8 mouse cellular contexts compared by ENCODE assay signal in the genomic region with DNA sequence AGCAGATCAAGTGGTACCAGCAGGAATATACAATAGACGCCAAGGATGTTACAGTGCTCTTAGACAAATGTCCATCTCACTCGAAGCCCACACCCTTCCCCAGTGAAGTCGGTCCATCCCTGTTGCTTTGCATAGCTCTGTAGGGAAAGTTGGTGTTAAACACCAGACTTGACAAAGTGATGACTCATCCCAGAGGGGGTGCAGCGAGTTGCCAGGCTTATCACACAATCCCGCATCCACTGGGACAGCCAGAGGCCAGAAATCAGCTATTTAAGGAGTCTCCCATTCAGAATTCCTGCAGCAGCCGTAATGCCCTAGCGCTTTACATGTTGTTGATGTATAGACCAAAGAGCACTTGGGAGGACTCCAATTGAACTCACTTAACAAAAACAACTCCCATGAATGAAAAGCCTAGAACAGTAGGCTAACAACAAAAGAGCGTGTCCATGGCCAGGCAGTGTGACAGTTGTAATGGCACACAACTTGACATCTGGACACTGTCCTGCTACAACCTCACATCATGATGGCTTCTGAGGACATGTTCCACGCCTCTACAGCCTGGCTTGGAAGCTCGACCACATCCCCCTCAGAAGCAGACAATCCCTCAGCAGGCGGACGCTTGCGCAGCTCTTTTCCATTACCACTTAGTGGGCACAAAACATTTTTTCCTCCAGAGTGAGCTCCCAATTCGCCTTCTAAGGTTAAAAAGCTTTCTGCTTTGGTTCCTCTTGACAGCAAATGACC. TPM values are rescaled to one million over a fixed set of nuclear protein-coding genes. Genes with fewer than 3 reads are reported as not detected.
DNase-seq lines count a peak whose midpoint lies in the region; ATAC-seq and TF ChIP-seq lines count a peak whose summit lies in the region.

No protein-coding gene starts in this region.

- H3K27me3 ChIP-seq in hindbrain, embryonic 16.5 days (replicated peaks; ENCODE audit: control insufficient read depth, insufficient read depth, low read length) = no peaks in the 10 kb centered on the region
- H3K27me3 ChIP-seq in neural tube, embryonic 14.5 days (ENCODE audit: control insufficient read depth, insufficient read depth, low read length) = no peaks in the 10 kb centered on the region

- H3K9me3 ChIP-seq in hindbrain, embryonic 16.5 days (ENCODE audit: control insufficient read depth, low read length) = no peaks in the 10 kb centered on the region
- H3K9me3 ChIP-seq in neural tube, embryonic 14.5 days (ENCODE audit: control insufficient read depth, low read length) = no peaks in the 10 kb centered on the region

- peak overlapping the region; percentile 26 for H3K4me3 ChIP-seq in lung, adult 2 months (replicated peaks; ENCODE audit: extremely low read depth, low read depth, low read length)
- H3K4me3 ChIP-seq in hindbrain, embryonic 16.5 days (ENCODE audit: low read length) = no peak overlapping the region
- no peak overlapping the region for H3K4me3 ChIP-seq in neural tube, embryonic 14.5 days (ENCODE audit: low read depth, low read length)

- H3K9ac ChIP-seq in hindbrain, embryonic 16.5 days (ENCODE audit: low read depth, low read length) = no peak overlapping the region
- H3K9ac ChIP-seq in neural tube, embryonic 14.5 days (replicated peaks; ENCODE audit: low read depth, low read length) = no peak overlapping the region

- no peak for ATAC-seq in hindbrain, embryonic 16.5 days
- no peak for ATAC-seq in neural tube, embryonic 14.5 days (ENCODE audit: low read depth)

- H3K36me3 ChIP-seq in hindbrain, embryonic 16.5 days (ENCODE audit: control insufficient read depth, insufficient read depth, low read length) = no peaks in the 10 kb centered on the region
- H3K36me3 ChIP-seq in neural tube, embryonic 14.5 days (ENCODE audit: control insufficient read depth, insufficient read depth, low read length) = no peaks in the 10 kb centered on the region

- peaks cover 6% of the 10 kb centered on the region for H3K4me1 ChIP-seq in lung, adult 2 months (ENCODE audit: control insufficient read depth, insufficient read depth, low read length)
- peaks cover 9% of the 10 kb centered on the region for H3K4me1 ChIP-seq in hindbrain, embryonic 16.5 days (ENCODE audit: control insufficient read depth, insufficient read depth, low read depth, low read length)
- peaks cover 27% of the 10 kb centered on the region; the same call in 1 of the 2 replicates for H3K4me1 ChIP-seq in neural tube, embryonic 14.5 days (ENCODE audit: control insufficient read depth, insufficient read depth, low read length)

- no peak for TF ChIP-seq POLR2A in lung, adult 2 months (IDR thresholded peaks at IDR 0.05; ENCODE audit: borderline replicate concordance, extremely low read depth, low read depth, low read length)

- no peak for TF ChIP-seq CTCF in lung, adult 2 months (IDR thresholded peaks at IDR 0.05; ENCODE audit: insufficient read depth, low read length)

- peak; percentile 45 for DNase-seq in adrenal gland, postnatal 10 days
- no peak for DNase-seq in adrenal gland, postnatal 25 days
- no peak for DNase-seq in lung, adult 2 months
- no peak for DNase-seq in lung, postnatal 25 days (ENCODE audit: low spot score)
- DNase-seq in layer of hippocampus, postnatal 14 days (ENCODE audit: low spot score in 2 of 2) = no peak
- DNase-seq in spleen, adult 18-20 months = no peak

- H3K27ac ChIP-seq in hindbrain, embryonic 16.5 days (ENCODE audit: low read depth, low read length) = no peak overlapping the region
- H3K27ac ChIP-seq in neural tube, embryonic 14.5 days (ENCODE audit: low read depth, low read length) = no peak overlapping the region

- 53% methylated on average over 14 of the region's 14 CpGs for WGBS in lung, adult 2 months
- 64% methylated on average over 14 of the region's 14 CpGs for WGBS in hindbrain, embryonic 16.5 days
- 55% methylated on average over 14 of the region's 14 CpGs for WGBS in neural tube, embryonic 14.5 days

- H3K4me2 ChIP-seq in hindbrain, embryonic 16.5 days (ENCODE audit: low read length) = peak overlapping the region; percentile 24; the same call in 1 of the 2 replicates
- peak overlapping the region; percentile 71; the same call in 1 of the 2 replicates for H3K4me2 ChIP-seq in neural tube, embryonic 14.5 days (ENCODE audit: low read depth, low read length)

RNA-seq across cellular contexts. Expression of a gene that starts 2.6 kb away (rescaled TPM):
- total RNA-seq in adrenal gland, postnatal 10 days (2021) = 10 to 100 TPM; 82.6 to 87.9 TPM
- total RNA-seq in adrenal gland, postnatal 25 days (2021) = 61.8 and 69.3 TPM in 2 replicates
- polyA plus RNA-seq in lung, adult 2 months (2012; rRNA removed) = 32.9 and 54.1 TPM in 2 replicates
- 43.2 and 53.8 TPM in 2 replicates for polyA plus RNA-seq in hindbrain, embryonic 16.5 days (2015; fragmentation: Nextera tagmentation; extraction: Ambion mirVana)
- polyA plus RNA-seq in neural tube, embryonic 14.5 days (2014; fragmentation: Nextera tagmentation; extraction: Ambion mirVana) = 74.8 and 82.6 TPM in 2 replicates
- 10 to 100 TPM; 29.3 to 32.3 TPM for total RNA-seq in layer of hippocampus, postnatal 14 days (2021)
